Mouse (Mus musculus): Measurements from ENCODE around the gene Elovl6. TPM values are rescaled to one million over a fixed set of nuclear protein-coding genes. Genes with fewer than 3 reads are reported as not detected.

The Elovl6 gene
- polyA plus RNA-seq, 1 experiment from 2014 or later, result 37.6 TPM

DNA sequence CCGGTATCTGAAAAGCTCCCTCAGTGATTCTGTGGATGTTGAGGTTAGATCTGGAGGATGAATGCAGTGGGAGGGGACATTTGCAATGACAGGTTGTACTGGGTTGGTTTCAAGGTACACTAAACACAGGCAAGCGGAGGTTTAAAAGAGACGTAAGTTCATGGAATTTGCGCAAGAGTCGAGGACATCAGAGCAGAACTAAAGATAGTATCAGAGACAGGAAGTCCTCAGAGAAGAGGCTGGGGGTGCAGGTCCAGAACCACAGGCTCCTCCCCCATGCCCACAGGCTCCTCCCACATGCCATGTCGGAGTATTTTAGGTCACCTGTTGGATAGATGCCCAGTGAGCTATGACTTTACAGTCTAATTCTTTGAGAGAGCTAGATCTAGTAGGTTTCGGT is 126.6 kb downstream of the Elovl6 start:
- no peak overlapping the region for H3K4me2 ChIP-seq (replicated peaks; ENCODE audit: low read depth, low read length)
- WGBS, result 87% methylated on average over 7 of the region's 7 CpGs
- no peaks in the 10 kb centered on the region for H3K36me3 ChIP-seq (ENCODE audit: control insufficient read depth, insufficient read depth, low read length)
- no peaks in the 10 kb centered on the region for H3K4me1 ChIP-seq (ENCODE audit: control insufficient read depth, insufficient read depth, low read length)
- H3K9ac ChIP-seq (replicated peaks; ENCODE audit: low read depth, low read length), result no peak overlapping the region
- no peaks in the 10 kb centered on the region for H3K9me3 ChIP-seq (ENCODE audit: control insufficient read depth, low read depth, low read length)
- no peak overlapping the region for H3K27ac ChIP-seq (ENCODE audit: low read length)
- no peak overlapping the region for H3K4me3 ChIP-seq (ENCODE audit: low read depth, low read length)
- no peaks in the 10 kb centered on the region for H3K27me3 ChIP-seq (ENCODE audit: control insufficient read depth, insufficient read depth, low read length)
- no peak for ATAC-seq (ENCODE audit: insufficient number of reproducible peaks, insufficient read depth, low FRiP score, low read depth)

GRCm38 (mm10) chr3:129663906-129664305 is 131.8 kb downstream of the Elovl6 start:
- Histone ChIP-seq H3K9ac (replicated peaks; ENCODE audit: low read depth, low read length) (no peak overlapping the region), H3K27me3 (ENCODE audit: control insufficient read depth, insufficient read depth, low read length) (no peaks in the 10 kb centered on the region), H3K36me3 (ENCODE audit: control insufficient read depth, insufficient read depth, low read length) (no peaks in the 10 kb centered on the region), H3K9me3 (ENCODE audit: control insufficient read depth, low read depth, low read length) (no peaks in the 10 kb centered on the region), H3K4me1 (ENCODE audit: control insufficient read depth, insufficient read depth, low read length) (no peaks in the 10 kb centered on the region), H3K4me3 (ENCODE audit: low read depth, low read length) (no peak overlapping the region), H3K4me2 (replicated peaks; ENCODE audit: low read depth, low read length) (no peak overlapping the region), H3K27ac (ENCODE audit: low read length) (no peak overlapping the region)
- 75% methylated on average over 2 of the region's 2 CpGs for WGBS
- ATAC-seq (ENCODE audit: insufficient number of reproducible peaks, insufficient read depth, low FRiP score, low read depth), result no peak

DNA sequence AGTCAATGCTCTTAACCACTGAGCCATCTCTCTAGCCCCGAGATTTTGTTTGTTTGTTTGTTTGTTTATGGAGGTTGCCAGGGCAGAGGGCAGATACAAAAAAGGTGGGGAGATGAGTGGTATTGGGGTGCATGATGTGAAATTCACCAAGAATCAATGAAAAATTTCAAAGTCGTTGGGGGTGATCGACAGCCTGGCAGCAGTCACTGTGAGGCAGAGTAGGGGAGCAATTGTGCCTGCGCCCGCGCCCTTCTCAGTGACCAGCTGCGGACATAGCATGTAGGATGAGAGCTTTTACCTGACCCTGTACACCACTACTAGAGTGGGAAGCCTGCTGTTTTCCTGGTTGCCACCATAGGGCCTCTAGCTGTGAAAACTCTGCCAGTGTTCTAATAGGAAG is 143.8 kb downstream of the Elovl6 start:
- ATAC-seq (ENCODE audit: insufficient number of reproducible peaks, insufficient read depth, low FRiP score, low read depth), result no peak
- Histone ChIP-seq H3K9ac (replicated peaks; ENCODE audit: low read depth, low read length) (no peak overlapping the region), H3K4me3 (ENCODE audit: low read depth, low read length) (no peak overlapping the region), H3K27me3 (ENCODE audit: control insufficient read depth, insufficient read depth, low read length) (no peaks in the 10 kb centered on the region), H3K9me3 (ENCODE audit: control insufficient read depth, low read depth, low read length) (no peaks in the 10 kb centered on the region), H3K36me3 (ENCODE audit: control insufficient read depth, insufficient read depth, low read length) (no peaks in the 10 kb centered on the region), H3K4me2 (replicated peaks; ENCODE audit: low read depth, low read length) (no peak overlapping the region), H3K4me1 (ENCODE audit: control insufficient read depth, insufficient read depth, low read length) (no peaks in the 10 kb centered on the region), H3K27ac (ENCODE audit: low read length) (no peak overlapping the region)
- 93% methylated on average over 7 of the region's 7 CpGs for WGBS

GRCm38 (mm10) chr3:129680258-129680657 is 148.1 kb downstream of the Elovl6 start:
- WGBS, result 75% methylated on average over 5 of the region's 5 CpGs
- Histone ChIP-seq H3K27me3 (ENCODE audit: control insufficient read depth, insufficient read depth, low read length) (no peaks in the 10 kb centered on the region), H3K4me2 (replicated peaks; ENCODE audit: low read depth, low read length) (no peak overlapping the region), H3K9ac (replicated peaks; ENCODE audit: low read depth, low read length) (no peak overlapping the region), H3K9me3 (ENCODE audit: control insufficient read depth, low read depth, low read length) (no peaks in the 10 kb centered on the region), H3K4me1 (ENCODE audit: control insufficient read depth, insufficient read depth, low read length) (no peaks in the 10 kb centered on the region), H3K27ac (ENCODE audit: low read length) (no peak overlapping the region), H3K4me3 (ENCODE audit: low read depth, low read length) (no peak overlapping the region), H3K36me3 (ENCODE audit: control insufficient read depth, insufficient read depth, low read length) (no peaks in the 10 kb centered on the region)
- no peak for ATAC-seq (ENCODE audit: insufficient number of reproducible peaks, insufficient read depth, low FRiP score, low read depth)

GRCm38 (mm10) chr3:129681841-129682240 is 149.7 kb downstream of the Elovl6 start:
- H3K36me3 ChIP-seq (ENCODE audit: control insufficient read depth, insufficient read depth, low read length), result no peaks in the 10 kb centered on the region
- no peaks in the 10 kb centered on the region for H3K9me3 ChIP-seq (ENCODE audit: control insufficient read depth, low read depth, low read length)
- WGBS, result 62% methylated on average over 4 of the region's 4 CpGs
- H3K4me1 ChIP-seq (ENCODE audit: control insufficient read depth, insufficient read depth, low read length), result no peaks in the 10 kb centered on the region
- no peak for ATAC-seq (ENCODE audit: insufficient number of reproducible peaks, insufficient read depth, low FRiP score, low read depth)
- H3K4me3 ChIP-seq (ENCODE audit: low read depth, low read length), result no peak overlapping the region
- no peak overlapping the region for H3K9ac ChIP-seq (replicated peaks; ENCODE audit: low read depth, low read length)
- H3K27me3 ChIP-seq (ENCODE audit: control insufficient read depth, insufficient read depth, low read length), result no peaks in the 10 kb centered on the region
- H3K4me2 ChIP-seq (replicated peaks; ENCODE audit: low read depth, low read length), result no peak overlapping the region
- H3K27ac ChIP-seq (ENCODE audit: low read length), result no peak overlapping the region

DNA sequence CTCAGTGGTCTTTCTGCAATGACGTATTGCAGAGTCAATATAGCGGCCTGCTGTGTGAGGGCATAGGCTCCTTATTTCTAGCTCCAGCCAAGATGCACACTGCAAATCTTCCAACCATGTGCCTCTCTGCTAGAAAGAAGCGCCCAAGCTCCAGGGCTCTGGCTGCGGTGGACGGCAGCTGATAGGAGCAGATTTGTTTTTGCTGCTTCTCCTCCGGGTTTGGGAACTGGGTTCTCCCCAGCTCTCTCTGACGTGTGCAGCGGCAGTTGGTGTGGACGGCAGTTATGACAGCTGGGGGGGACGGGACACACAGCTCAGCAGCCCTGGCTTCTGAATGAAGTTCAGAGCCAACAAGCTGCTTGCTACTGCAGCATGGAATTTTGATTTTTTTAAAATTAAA is 150.2 kb downstream of the Elovl6 start:
- Histone ChIP-seq H3K27me3 (ENCODE audit: control insufficient read depth, insufficient read depth, low read length) (no peaks in the 10 kb centered on the region), H3K4me3 (ENCODE audit: low read depth, low read length) (no peak overlapping the region), H3K4me2 (replicated peaks; ENCODE audit: low read depth, low read length) (no peak overlapping the region), H3K4me1 (ENCODE audit: control insufficient read depth, insufficient read depth, low read length) (no peaks in the 10 kb centered on the region), H3K9ac (replicated peaks; ENCODE audit: low read depth, low read length) (no peak overlapping the region), H3K27ac (ENCODE audit: low read length) (no peak overlapping the region), H3K9me3 (ENCODE audit: control insufficient read depth, low read depth, low read length) (no peaks in the 10 kb centered on the region), H3K36me3 (ENCODE audit: control insufficient read depth, insufficient read depth, low read length) (no peaks in the 10 kb centered on the region)
- WGBS, result 68% methylated on average over 10 of the region's 10 CpGs
- ATAC-seq (ENCODE audit: insufficient number of reproducible peaks, insufficient read depth, low FRiP score, low read depth), result no peak

- Histone ChIP-seq H3K4me2 (replicated peaks; ENCODE audit: low read depth, low read length) (no peak overlapping the region), H3K27me3 (ENCODE audit: control insufficient read depth, insufficient read depth, low read length) (no peaks in the 10 kb centered on the region), H3K27ac (ENCODE audit: low read length) (no peak overlapping the region), H3K9ac (replicated peaks; ENCODE audit: low read depth, low read length) (no peak overlapping the region), H3K4me3 (ENCODE audit: low read depth, low read length) (no peak overlapping the region), H3K4me1 (ENCODE audit: control insufficient read depth, insufficient read depth, low read length) (no peaks in the 10 kb centered on the region), H3K9me3 (ENCODE audit: control insufficient read depth, low read depth, low read length) (no peaks in the 10 kb centered on the region), H3K36me3 (ENCODE audit: control insufficient read depth, insufficient read depth, low read length) (no peaks in the 10 kb centered on the region)
- no peak for ATAC-seq (ENCODE audit: insufficient number of reproducible peaks, insufficient read depth, low FRiP score, low read depth)
- 87% methylated on average over 10 of the region's 10 CpGs for WGBS
These were observed 151.0 kb downstream of the Elovl6 start for GRCm38 (mm10) chr3:129683060-129683679.

DNA sequence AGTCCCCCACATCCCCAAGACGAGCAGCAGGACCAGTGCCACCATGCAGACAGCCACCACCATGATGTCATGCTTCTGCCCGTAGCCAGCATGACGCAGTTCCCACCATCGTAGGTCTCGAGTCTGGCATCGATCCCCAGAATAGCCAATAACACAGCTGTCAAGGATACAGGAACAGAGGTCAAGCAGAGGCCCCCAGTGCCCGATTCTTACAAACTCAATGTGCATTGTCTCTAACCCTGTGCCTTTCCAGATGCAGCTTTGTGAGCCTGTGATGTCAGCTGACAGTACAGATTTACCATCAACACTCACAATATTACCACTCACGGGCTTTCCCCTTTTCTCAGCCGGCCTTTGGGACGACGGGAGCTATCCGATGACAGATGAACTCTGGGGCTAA is 154.0 kb downstream of the Elovl6 start:
- Histone ChIP-seq H3K9ac (replicated peaks; ENCODE audit: low read depth, low read length) (no peak overlapping the region), H3K4me2 (replicated peaks; ENCODE audit: low read depth, low read length) (no peak overlapping the region), H3K9me3 (ENCODE audit: control insufficient read depth, low read depth, low read length) (no peaks in the 10 kb centered on the region), H3K36me3 (ENCODE audit: control insufficient read depth, insufficient read depth, low read length) (no peaks in the 10 kb centered on the region), H3K27me3 (ENCODE audit: control insufficient read depth, insufficient read depth, low read length) (no peaks in the 10 kb centered on the region), H3K4me1 (ENCODE audit: control insufficient read depth, insufficient read depth, low read length) (no peaks in the 10 kb centered on the region), H3K4me3 (ENCODE audit: low read depth, low read length) (no peak overlapping the region), H3K27ac (ENCODE audit: low read length) (no peak overlapping the region)
- WGBS, result 78% methylated on average over 12 of the region's 12 CpGs
- ATAC-seq (ENCODE audit: insufficient number of reproducible peaks, insufficient read depth, low FRiP score, low read depth), result no peak

- no peaks in the 10 kb centered on the region for H3K27me3 ChIP-seq (ENCODE audit: control insufficient read depth, insufficient read depth, low read length)
- H3K4me2 ChIP-seq (replicated peaks; ENCODE audit: low read depth, low read length), result no peak overlapping the region
- WGBS, result 54% methylated on average over 8 of the region's 8 CpGs
- H3K27ac ChIP-seq (ENCODE audit: low read length), result no peak overlapping the region
- H3K9me3 ChIP-seq (ENCODE audit: control insufficient read depth, low read depth, low read length), result no peaks in the 10 kb centered on the region
- H3K4me3 ChIP-seq (ENCODE audit: low read depth, low read length), result no peak overlapping the region
- no peak overlapping the region for H3K9ac ChIP-seq (replicated peaks; ENCODE audit: low read depth, low read length)
- no peaks in the 10 kb centered on the region for H3K4me1 ChIP-seq (ENCODE audit: control insufficient read depth, insufficient read depth, low read length)
- no peak for ATAC-seq (ENCODE audit: insufficient number of reproducible peaks, insufficient read depth, low FRiP score, low read depth)
- no peaks in the 10 kb centered on the region for H3K36me3 ChIP-seq (ENCODE audit: control insufficient read depth, insufficient read depth, low read length)
These were observed 154.7 kb downstream of the Elovl6 start for GRCm38 (mm10) chr3:129686698-129687333.

Measured in stomach, embryonic 14.5 days (tissue).